Mouse (Mus musculus): ENCODE results near the gene Sat1. TPM values are rescaled to one million over a fixed set of nuclear protein-coding genes. Genes with fewer than 3 reads are reported as not detected.
"Not testable (repeated sequence)": the region's sequence is repeated elsewhere in the genome, so short reads cannot be mapped to it uniquely, and the experiment has no call there.

Sat1 gene
- polyA plus RNA-seq, 2 experiments: 77.5 to 160 TPM

- TF ChIP-seq POLR2A (IDR thresholded peaks at IDR 0.05; ENCODE audit: borderline replicate concordance, extremely low read depth, insufficient read depth, insufficient read length): no peak
- no peak overlapping the region for H3K27ac ChIP-seq (replicated peaks; ENCODE audit: low read depth, low read length)
- peak overlapping the region; percentile 48 for H3K4me2 ChIP-seq (replicated peaks; ENCODE audit: low read depth, low read length, severe bottlenecking)
- WGBS: 31% methylated on average over 23 of the region's 24 CpGs
- H3K27me3 ChIP-seq (ENCODE audit: control insufficient read depth, insufficient read depth, low read length): no peaks in the 10 kb centered on the region
- H3K4me1 ChIP-seq (ENCODE audit: control insufficient read depth, insufficient read depth, low read length): no peaks in the 10 kb centered on the region
- no peaks in the 10 kb centered on the region for H3K9me3 ChIP-seq (ENCODE audit: control insufficient read depth, low read length)
- peak overlapping the region; percentile 44 for H3K4me3 ChIP-seq (replicated peaks; ENCODE audit: low read length)
- peak; percentile 62 for ATAC-seq (ENCODE audit: low FRiP score, low read depth)
- H3K36me3 ChIP-seq (ENCODE audit: control insufficient read depth, insufficient read depth, low read length): no peaks in the 10 kb centered on the region
- no peak for DNase-seq (ENCODE audit: low spot score)
- H3K9ac ChIP-seq (ENCODE audit: low read depth, low read length, severe bottlenecking): peak overlapping the region; percentile 54
Observed at GRCm38 (mm10) chrX:155215501-155216248, 574 bp downstream of the Sat1 start.

- H3K9ac ChIP-seq (ENCODE audit: low read depth, low read length, severe bottlenecking): no peak overlapping the region
- TF ChIP-seq POLR2A (IDR thresholded peaks at IDR 0.05; ENCODE audit: borderline replicate concordance, extremely low read depth, insufficient read depth, insufficient read length): no peak
- H3K4me2 ChIP-seq (replicated peaks; ENCODE audit: low read depth, low read length, severe bottlenecking): no peak overlapping the region; the same call in 1 of the 2 replicates
- no peak overlapping the region for H3K27ac ChIP-seq (replicated peaks; ENCODE audit: low read depth, low read length)
- H3K36me3 ChIP-seq (ENCODE audit: control insufficient read depth, insufficient read depth, low read length): no peaks in the 10 kb centered on the region
- no peak overlapping the region for H3K4me3 ChIP-seq (replicated peaks; ENCODE audit: low read length)
- DNase-seq (ENCODE audit: low spot score) (no peak), ATAC-seq (ENCODE audit: low FRiP score, low read depth) (no peak)
- H3K9me3 ChIP-seq (ENCODE audit: control insufficient read depth, low read length): no peaks in the 10 kb centered on the region
- no peaks in the 10 kb centered on the region for H3K4me1 ChIP-seq (ENCODE audit: control insufficient read depth, insufficient read depth, low read length)
- no peaks in the 10 kb centered on the region for H3K27me3 ChIP-seq (ENCODE audit: control insufficient read depth, insufficient read depth, low read length)
- 84% methylated on average over 5 of the region's 5 CpGs for WGBS
Observed at GRCm38 (mm10) chrX:155214291-155215136, 1.7 kb downstream of the Sat1 start.

GRCm38 (mm10) chrX:155208671-155209070, 7.6 kb downstream of the Sat1 start:
- no peak for ATAC-seq (ENCODE audit: low FRiP score, low read depth)
- H3K27ac ChIP-seq (replicated peaks; ENCODE audit: low read depth, low read length): no peak overlapping the region
- WGBS: 7% methylated on average over 1 of the region's 1 CpGs

GRCm38 (mm10) chrX:155205436-155205835, 10.8 kb downstream of the Sat1 start:
- ATAC-seq (ENCODE audit: low FRiP score, low read depth); H3K27ac ChIP-seq (replicated peaks; ENCODE audit: low read depth, low read length); H3K4me2 ChIP-seq (replicated peaks; ENCODE audit: low read depth, low read length, severe bottlenecking); H3K9ac ChIP-seq (ENCODE audit: low read depth, low read length, severe bottlenecking); H3K36me3 ChIP-seq (ENCODE audit: control insufficient read depth, insufficient read depth, low read length); H3K4me3 ChIP-seq (replicated peaks; ENCODE audit: low read length); H3K4me1 ChIP-seq (ENCODE audit: control insufficient read depth, insufficient read depth, low read length); DNase-seq (ENCODE audit: low spot score); H3K9me3 ChIP-seq (ENCODE audit: control insufficient read depth, low read length); H3K27me3 ChIP-seq (ENCODE audit: control insufficient read depth, insufficient read depth, low read length): not testable (repeated sequence)
- 89% methylated on average over 2 of the region's 2 CpGs for WGBS

More at GRCm38 (mm10) chrX:155208671-155209070, 7.6 kb downstream of the Sat1 start:
- no peak overlapping the region for H3K4me2 ChIP-seq (replicated peaks; ENCODE audit: low read depth, low read length, severe bottlenecking)
- no peak overlapping the region for H3K4me3 ChIP-seq (replicated peaks; ENCODE audit: low read length)
- no peaks in the 10 kb centered on the region for H3K4me1 ChIP-seq (ENCODE audit: control insufficient read depth, insufficient read depth, low read length)
- no peaks in the 10 kb centered on the region for H3K27me3 ChIP-seq (ENCODE audit: control insufficient read depth, insufficient read depth, low read length)
- no peaks in the 10 kb centered on the region for H3K36me3 ChIP-seq (ENCODE audit: control insufficient read depth, insufficient read depth, low read length)
- no peak overlapping the region for H3K9ac ChIP-seq (ENCODE audit: low read depth, low read length, severe bottlenecking)
- peak; percentile 21 for DNase-seq (ENCODE audit: low spot score)
- no peak for TF ChIP-seq POLR2A (IDR thresholded peaks at IDR 0.05; ENCODE audit: borderline replicate concordance, extremely low read depth, insufficient read depth, insufficient read length)
- H3K9me3 ChIP-seq (ENCODE audit: control insufficient read depth, low read length): no peaks in the 10 kb centered on the region

GRCm38 (mm10) chrX:155202406-155203305, 13.6 kb downstream of the Sat1 start:
- TF ChIP-seq POLR2A (IDR thresholded peaks at IDR 0.05; ENCODE audit: borderline replicate concordance, extremely low read depth, insufficient read depth, insufficient read length): no peak
- Histone ChIP-seq H3K4me2 (replicated peaks; ENCODE audit: low read depth, low read length, severe bottlenecking) (no peak overlapping the region), H3K36me3 (ENCODE audit: control insufficient read depth, insufficient read depth, low read length) (no peaks in the 10 kb centered on the region), H3K9me3 (ENCODE audit: control insufficient read depth, low read length) (no peaks in the 10 kb centered on the region), H3K4me1 (ENCODE audit: control insufficient read depth, insufficient read depth, low read length) (no peaks in the 10 kb centered on the region), H3K4me3 (replicated peaks; ENCODE audit: low read length) (no peak overlapping the region), H3K27me3 (ENCODE audit: control insufficient read depth, insufficient read depth, low read length) (no peaks in the 10 kb centered on the region), H3K9ac (ENCODE audit: low read depth, low read length, severe bottlenecking) (no peak overlapping the region), H3K27ac (replicated peaks; ENCODE audit: low read depth, low read length) (no peak overlapping the region)
- 43% methylated on average over 2 of the region's 2 CpGs for WGBS
- peak; percentile 11 for DNase-seq (ENCODE audit: low spot score)
- ATAC-seq (ENCODE audit: low FRiP score, low read depth): no peak
